Mouse (Mus musculus) spleen, adult 2 months (tissue): Measurements from ENCODE around the gene Lrfn2. TPM values are rescaled to one million over a fixed set of nuclear protein-coding genes. Genes with fewer than 3 reads are reported as not detected.

Experiments
- DNase-seq, 2 experiments: peaks; one replicate each; pipeline versions ENCODE4 v3.0.0 to v3.0.0-alpha.2; 2012 to 2021; ENCODE audit warnings: low spot score in 2 of 2, low read depth in 1 of 2
- H3K27ac ChIP-seq: fragments of 200-500 bp; 2 replicates; pipeline ENCODE4 v1.5.1; 2012; ENCODE audit warnings: low read length, inconsistent platforms; ENCODE audit not compliant: insufficient read depth
- H3K27me3 ChIP-seq: fragments of 200-500 bp; 2 replicates; pipeline ENCODE4 v1.6.1; 2012; ENCODE audit warnings: mild to moderate bottlenecking, moderate library complexity, low read length, inconsistent platforms; ENCODE audit not compliant: control insufficient read depth, insufficient read depth
- H3K36me3 ChIP-seq: fragments of 200-500 bp; 2 replicates; pipeline ENCODE4 v1.6.1; 2012; ENCODE audit warnings: mild to moderate bottlenecking, low read length, inconsistent platforms; ENCODE audit not compliant: control insufficient read depth, insufficient read depth
- H3K4me1 ChIP-seq: fragments of 200-500 bp; 2 replicates; pipeline ENCODE4 v1.6.1; 2011; ENCODE audit warnings: inconsistent platforms; ENCODE audit not compliant: control insufficient read depth, insufficient read depth, insufficient read length
- H3K4me3 ChIP-seq: fragments of 200-500 bp; 2 replicates; pipeline ENCODE4 v1.5.1; 2011; ENCODE audit warnings: mild to moderate bottlenecking, inconsistent platforms; ENCODE audit not compliant: insufficient read depth, insufficient read length; ENCODE audit errors: extremely low read depth
- CTCF ChIP-seq: fragments of 200-500 bp; IDR thresholded peaks from 2 replicates; pipeline ENCODE4 v1.5.1; 2011; ENCODE audit warnings: mild to moderate bottlenecking, inconsistent platforms; ENCODE audit not compliant: insufficient read depth, insufficient read length, insufficient replicate concordance; ENCODE audit errors: extremely low read depth
- POLR2A ChIP-seq: fragments of 200-500 bp; IDR thresholded peaks from 2 replicates; pipeline ENCODE4 v1.6.1; 2011; ENCODE audit warnings: low read depth, low read length, inconsistent platforms
- WGBS: fragments of 180-500 bp; shearing (Covaris S2); methylation state at CpG from one replicate; pipeline ENCODE4 v1.1.7; 2018; 5-methylcytosine and 5-hydroxymethylcytosine counted together
- polyA plus RNA-seq: library from polyadenylated mRNA; depleted of rRNA; stranded (reverse); fragments of >200 nt; gene quantifications from 2 replicates; pipeline ENCODE4 v1.2.3, GENCODE M21; 2012

The Lrfn2 gene
- polyA plus RNA-seq, 1 experiment, result 0.02 TPM

DNA sequence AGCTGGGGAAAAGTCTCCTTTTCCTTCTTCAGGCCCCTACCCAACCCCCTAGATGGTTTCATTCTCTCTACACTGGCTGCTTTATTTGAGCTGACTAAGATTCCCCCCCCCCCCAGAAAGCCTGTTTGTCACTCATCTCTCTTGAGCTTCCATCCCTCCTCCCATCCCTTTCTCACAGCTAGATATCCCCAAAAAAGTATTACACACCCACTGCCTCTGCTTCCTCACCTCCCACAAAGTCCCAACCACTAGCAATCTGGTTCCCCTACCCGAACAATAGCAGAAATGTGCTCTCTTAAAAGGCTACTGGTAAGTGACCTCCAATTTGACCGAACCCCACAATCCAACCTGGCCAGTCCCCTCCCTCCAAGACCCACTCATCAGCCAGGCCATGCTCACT lies 9.3 kb upstream of the Lrfn2 start:
- Histone ChIP-seq H3K27me3 (no peaks in the 10 kb centered on the region), H3K4me3 (no peak overlapping the region), H3K27ac (no peak overlapping the region), H3K4me1 (no peaks in the 10 kb centered on the region), H3K36me3 (no peaks in the 10 kb centered on the region)
- TF ChIP-seq CTCF, result no peak
- 77% methylated on average over 2 of the region's 2 CpGs for WGBS
- DNase-seq, result no peak

DNA sequence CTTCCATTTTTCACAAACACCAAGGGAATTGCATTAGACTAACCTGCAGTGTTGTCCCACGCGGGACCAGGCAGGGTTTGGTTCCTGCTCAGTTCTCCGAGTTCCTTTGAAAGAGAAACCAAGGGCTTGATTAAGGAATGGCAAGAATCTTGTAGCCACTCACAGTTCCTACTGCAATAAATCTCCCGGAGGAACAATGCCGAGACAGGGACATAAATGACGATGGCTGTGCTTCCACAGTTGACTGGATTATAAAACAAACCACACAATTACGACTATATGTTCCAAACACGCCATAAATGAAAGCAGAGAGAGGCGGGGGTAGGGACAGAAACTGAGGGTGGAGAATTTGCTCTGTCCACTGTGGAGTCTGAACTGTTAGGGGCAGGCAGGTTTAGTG lies 6.8 kb upstream of the Lrfn2 start:
- no peak for DNase-seq
- H3K27me3 ChIP-seq, result no peaks in the 10 kb centered on the region
- H3K36me3 ChIP-seq, result no peaks in the 10 kb centered on the region
- no peaks in the 10 kb centered on the region for H3K4me1 ChIP-seq
- H3K27ac ChIP-seq, result no peak overlapping the region
- no peak for TF ChIP-seq POLR2A
- TF ChIP-seq CTCF, result no peak
- no peak overlapping the region for H3K4me3 ChIP-seq
- WGBS, result 43% methylated on average over 9 of the region's 9 CpGs

DNA sequence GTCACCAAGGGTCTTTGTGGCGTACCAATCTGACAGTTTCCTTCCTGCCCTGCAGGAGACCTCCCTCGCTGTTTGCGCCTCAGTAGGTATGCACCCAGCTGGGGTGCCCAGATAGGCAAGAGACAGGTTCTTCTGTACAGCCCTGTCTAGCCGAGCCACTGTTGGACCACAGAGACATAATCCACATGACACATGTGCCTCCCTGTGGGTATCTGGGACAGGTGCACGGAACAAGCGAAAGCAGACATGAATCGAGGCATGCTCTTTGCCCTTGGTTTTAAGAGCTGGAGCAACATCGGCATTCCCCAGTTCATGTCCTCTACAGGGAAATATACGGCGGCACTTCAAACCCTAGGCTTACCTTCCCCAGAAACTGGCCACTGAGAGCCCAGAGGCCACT lies 1.2 kb upstream of the Lrfn2 start:
- WGBS, result 32% methylated on average over 10 of the region's 10 CpGs
- TF ChIP-seq POLR2A (no peak), CTCF (no peak)
- Histone ChIP-seq H3K36me3 (no peaks in the 10 kb centered on the region), H3K4me3 (no peak overlapping the region), H3K27ac (no peak overlapping the region), H3K27me3 (0 out of 2 replicates have a peak, but pooled peaks cover 2% of the 10 kb centered on the region), H3K4me1 (no peaks in the 10 kb centered on the region)
- DNase-seq, result no peak

DNA sequence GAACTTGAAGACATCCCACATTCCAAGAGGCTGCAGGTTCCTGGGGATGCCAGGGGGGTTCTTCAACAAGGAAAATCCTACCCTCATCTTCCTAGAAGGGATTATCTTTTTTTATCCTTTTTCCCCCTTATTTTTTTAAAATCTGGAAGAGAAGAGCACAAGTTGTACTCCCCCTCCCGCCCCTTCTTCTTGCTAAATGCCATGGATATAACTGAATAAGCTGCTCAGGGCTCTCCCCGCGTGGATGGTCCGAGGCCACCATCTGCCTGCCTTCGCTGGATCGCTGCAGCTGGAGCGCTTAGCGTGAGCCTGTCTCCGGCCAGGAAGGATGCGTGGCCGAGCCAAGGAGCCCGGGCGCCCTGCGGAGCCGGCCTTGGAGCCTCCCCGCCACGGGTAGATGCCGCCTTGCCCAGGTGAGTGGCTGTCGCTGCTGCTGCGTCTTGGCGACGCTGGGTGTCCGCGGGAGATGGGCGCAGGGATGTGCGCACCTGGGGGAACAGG lies 277 bp downstream of the Lrfn2 start:
- Histone ChIP-seq H3K4me1 (no peaks in the 10 kb centered on the region), H3K27me3 (0 out of 2 replicates have a peak, but pooled peaks cover 2% of the 10 kb centered on the region), H3K27ac (no peak overlapping the region), H3K4me3 (no peak overlapping the region), H3K36me3 (no peaks in the 10 kb centered on the region)
- WGBS, result 9% methylated on average over 26 of the region's 26 CpGs
- no peak for TF ChIP-seq CTCF
- TF ChIP-seq POLR2A, result no peak
- no peak for DNase-seq

DNA sequence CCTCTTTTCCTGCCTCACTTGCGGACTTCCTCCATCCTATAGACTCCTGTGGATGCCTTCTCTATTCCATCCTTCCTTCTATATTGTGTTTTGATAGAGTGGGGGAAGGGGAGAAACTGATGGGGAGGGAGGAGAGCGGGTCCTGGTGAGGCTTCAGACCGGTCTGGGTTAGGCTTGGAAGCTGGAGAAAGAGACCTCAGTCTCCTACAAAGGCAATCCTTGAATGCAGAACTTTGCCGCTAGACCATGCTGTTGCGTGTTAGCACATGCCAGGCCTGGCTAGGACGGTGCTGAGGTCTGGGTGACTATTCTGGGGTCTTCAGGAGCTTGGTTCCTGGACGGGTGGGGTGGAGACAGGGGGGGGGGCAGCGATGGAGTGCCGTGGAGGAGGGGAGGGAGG lies 737 bp downstream of the Lrfn2 start:
- Histone ChIP-seq H3K4me1 (no peaks in the 10 kb centered on the region), H3K36me3 (no peaks in the 10 kb centered on the region), H3K27me3 (0 out of 2 replicates have a peak, but pooled peaks cover 2% of the 10 kb centered on the region), H3K27ac (no peak overlapping the region), H3K4me3 (no peak overlapping the region)
- WGBS, result 29% methylated on average over 9 of the region's 9 CpGs
- DNase-seq, result no peak
- no peak for TF ChIP-seq CTCF
- TF ChIP-seq POLR2A, result no peak

DNA sequence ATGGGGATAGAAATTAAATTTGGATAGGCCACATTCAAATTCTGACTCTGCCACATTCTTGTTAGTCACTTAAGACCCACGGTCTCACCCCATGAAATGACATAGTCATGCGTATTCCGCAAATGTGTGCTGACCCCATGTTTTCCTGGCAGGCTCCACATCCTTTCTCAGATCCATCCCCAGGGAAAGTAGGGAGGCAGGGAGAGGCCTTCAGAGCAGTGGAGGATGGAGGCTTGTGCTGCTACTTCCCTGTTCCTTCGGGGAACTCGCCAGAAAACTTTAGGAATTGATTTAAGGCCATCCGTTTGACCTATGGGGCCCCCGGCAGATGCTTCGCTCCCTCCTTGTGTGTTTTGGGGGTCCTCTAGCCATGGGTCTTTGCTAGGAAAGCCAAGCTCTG lies 3.0 kb downstream of the Lrfn2 start:
- Histone ChIP-seq H3K36me3 (no peaks in the 10 kb centered on the region), H3K27ac (no peak overlapping the region), H3K4me1 (no peaks in the 10 kb centered on the region), H3K27me3 (0 out of 2 replicates have a peak, but pooled peaks cover 2% of the 10 kb centered on the region), H3K4me3 (no peak overlapping the region)
- TF ChIP-seq CTCF (no peak), POLR2A (no peak)
- WGBS, result 90% methylated on average over 8 of the region's 8 CpGs
- no peak for DNase-seq

DNA sequence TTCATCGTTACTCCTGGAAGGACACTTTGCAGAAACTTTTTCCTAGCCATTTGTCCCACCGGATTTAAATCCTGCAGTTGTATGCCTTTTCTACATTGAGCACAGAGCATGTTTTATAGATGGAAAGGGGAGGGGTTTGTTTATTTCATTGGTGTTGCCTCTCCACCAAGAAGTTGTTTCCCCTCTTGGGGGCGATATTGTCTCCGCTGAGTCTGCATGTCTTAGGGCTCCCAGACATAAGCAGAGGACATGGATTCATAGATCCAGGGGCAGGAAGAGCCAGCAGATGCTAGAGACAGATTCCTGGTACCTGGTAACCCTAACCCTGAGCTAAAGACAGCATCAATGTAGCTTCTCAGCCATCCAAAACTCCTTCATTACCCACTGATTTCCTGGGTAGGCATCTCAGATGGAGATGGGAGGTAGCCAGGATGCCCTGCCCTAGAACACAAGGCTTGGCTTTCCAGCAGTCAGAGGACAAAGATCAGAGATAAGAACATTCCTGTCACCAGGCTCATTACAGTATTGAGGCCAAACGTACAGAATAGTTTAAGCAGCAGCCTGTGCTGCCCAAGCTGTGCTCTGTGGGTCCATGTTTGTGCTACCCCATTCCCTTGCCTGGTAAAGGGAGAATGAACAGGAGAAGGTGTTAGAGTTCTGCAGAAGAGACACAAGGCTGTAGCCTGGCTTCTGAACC lies 4.4 kb downstream of the Lrfn2 start:
- Histone ChIP-seq H3K27me3 (0 out of 2 replicates have a peak, but pooled peaks cover 2% of the 10 kb centered on the region), H3K4me1 (no peaks in the 10 kb centered on the region), H3K36me3 (no peaks in the 10 kb centered on the region), H3K27ac (no peak overlapping the region), H3K4me3 (no peak overlapping the region)
- no peak for DNase-seq
- TF ChIP-seq CTCF (no peak), POLR2A (no peak)
- 58% methylated on average over 5 of the region's 5 CpGs for WGBS
